Mouse (Mus musculus): Measurements from ENCODE around the gene Hacd3. TPM values are rescaled to one million over a fixed set of nuclear protein-coding genes. Genes with fewer than 3 reads are reported as not detected.
A peak's percentile ranks its signal among the peaks of the same experiment; 100 is the strongest.

Hacd3 gene
- polyA plus RNA-seq, 1 experiment from 2014 or later, result 87.2 TPM

GRCm38 (mm10) chr9:65021887-65022579 lies 540 bp upstream of the Hacd3 start:
- Histone ChIP-seq H3K27ac (replicated peaks; ENCODE audit: low read depth, low read length) (no peak overlapping the region; the same call in 1 of the 2 replicates), H3K4me3 (ENCODE audit: low read depth, low read length) (peak overlapping the region; percentile 99), H3K9me3 (ENCODE audit: control insufficient read depth, low read length) (no peaks in the 10 kb centered on the region), H3K4me1 (ENCODE audit: control insufficient read depth, insufficient read depth, low read length) (peaks cover 3% of the 10 kb centered on the region; the same call in 1 of the 2 replicates), H3K4me2 (ENCODE audit: low read depth, severe bottlenecking) (peak overlapping the region; percentile 71), H3K9ac (ENCODE audit: low read length) (peak overlapping the region; percentile 95; the same call in 1 of the 2 replicates), H3K36me3 (ENCODE audit: control insufficient read depth, insufficient read depth, low read length) (no peaks in the 10 kb centered on the region), H3K27me3 (ENCODE audit: control insufficient read depth, insufficient read depth, low read length) (no peaks in the 10 kb centered on the region)
- ATAC-seq (ENCODE audit: insufficient number of reproducible peaks, low FRiP score, low TSS enrichment, low read depth), result no peak
- peak; percentile 27 for DNase-seq (ENCODE audit: low spot score)
- WGBS, result 20% methylated on average over 9 of the region's 9 CpGs

GRCm38 (mm10) chr9:65020128-65020527 lies 1.4 kb downstream of the Hacd3 start:
- 84% methylated on average over 4 of the region's 4 CpGs for WGBS
- peak overlapping the region; percentile 71 for H3K4me2 ChIP-seq (ENCODE audit: low read depth, severe bottlenecking)
- no peaks in the 10 kb centered on the region for H3K36me3 ChIP-seq (ENCODE audit: control insufficient read depth, insufficient read depth, low read length)
- H3K9ac ChIP-seq (ENCODE audit: low read length), result no peak overlapping the region
- no peak overlapping the region for H3K27ac ChIP-seq (replicated peaks; ENCODE audit: low read depth, low read length)
- H3K9me3 ChIP-seq (ENCODE audit: control insufficient read depth, low read length), result no peaks in the 10 kb centered on the region
- H3K4me1 ChIP-seq (ENCODE audit: control insufficient read depth, insufficient read depth, low read length), result peaks cover 3% of the 10 kb centered on the region; the same call in 1 of the 2 replicates
- DNase-seq (ENCODE audit: low spot score) (no peak), ATAC-seq (ENCODE audit: insufficient number of reproducible peaks, low FRiP score, low TSS enrichment, low read depth) (no peak)
- no peak overlapping the region for H3K4me3 ChIP-seq (ENCODE audit: low read depth, low read length)
- H3K27me3 ChIP-seq (ENCODE audit: control insufficient read depth, insufficient read depth, low read length), result no peaks in the 10 kb centered on the region

- no peak overlapping the region for H3K9ac ChIP-seq (ENCODE audit: low read length)
- H3K4me2 ChIP-seq (ENCODE audit: low read depth, severe bottlenecking), result 0 out of 2 replicates have a peak overlapping the region, but pooled peaks have one; percentile 7
- H3K9me3 ChIP-seq (ENCODE audit: control insufficient read depth, low read length), result no peaks in the 10 kb centered on the region
- no peak for ATAC-seq (ENCODE audit: insufficient number of reproducible peaks, low FRiP score, low TSS enrichment, low read depth)
- no peak for DNase-seq (ENCODE audit: low spot score)
- H3K27me3 ChIP-seq (ENCODE audit: control insufficient read depth, insufficient read depth, low read length), result no peaks in the 10 kb centered on the region
- H3K4me1 ChIP-seq (ENCODE audit: control insufficient read depth, insufficient read depth, low read length), result peaks cover 3% of the 10 kb centered on the region; the same call in 1 of the 2 replicates
- no peak overlapping the region for H3K27ac ChIP-seq (replicated peaks; ENCODE audit: low read depth, low read length)
- no peak overlapping the region for H3K4me3 ChIP-seq (ENCODE audit: low read depth, low read length)
- H3K36me3 ChIP-seq (ENCODE audit: control insufficient read depth, insufficient read depth, low read length), result no peaks in the 10 kb centered on the region
- WGBS, result 60% methylated on average over 3 of the region's 3 CpGs
These were observed 2.3 kb downstream of the Hacd3 start for GRCm38 (mm10) chr9:65019146-65019545.

GRCm38 (mm10) chr9:65018588-65019121 lies 2.8 kb downstream of the Hacd3 start:
- Histone ChIP-seq H3K9ac (ENCODE audit: low read length) (no peak overlapping the region), H3K27ac (replicated peaks; ENCODE audit: low read depth, low read length) (no peak overlapping the region), H3K27me3 (ENCODE audit: control insufficient read depth, insufficient read depth, low read length) (no peaks in the 10 kb centered on the region), H3K9me3 (ENCODE audit: control insufficient read depth, low read length) (no peaks in the 10 kb centered on the region), H3K36me3 (ENCODE audit: control insufficient read depth, insufficient read depth, low read length) (no peaks in the 10 kb centered on the region), H3K4me2 (ENCODE audit: low read depth, severe bottlenecking) (0 out of 2 replicates have a peak overlapping the region, but pooled peaks have one; percentile 7), H3K4me3 (ENCODE audit: low read depth, low read length) (no peak overlapping the region), H3K4me1 (ENCODE audit: control insufficient read depth, insufficient read depth, low read length) (peaks cover 3% of the 10 kb centered on the region; the same call in 1 of the 2 replicates)
- ATAC-seq (ENCODE audit: insufficient number of reproducible peaks, low FRiP score, low TSS enrichment, low read depth) (no peak), DNase-seq (ENCODE audit: low spot score) (no peak)
- WGBS, result 78% methylated on average over 3 of the region's 3 CpGs

GRCm38 (mm10) chr9:65017896-65018295 lies 3.6 kb downstream of the Hacd3 start:
- WGBS, result 89% methylated on average over 4 of the region's 4 CpGs

GRCm38 (mm10) chr9:65016978-65017827 lies 4.3 kb downstream of the Hacd3 start:
- H3K4me2 ChIP-seq (ENCODE audit: low read depth, severe bottlenecking), result no peak overlapping the region
- DNase-seq (ENCODE audit: low spot score), result no peak
- no peaks in the 10 kb centered on the region for H3K9me3 ChIP-seq (ENCODE audit: control insufficient read depth, low read length)
- no peaks in the 10 kb centered on the region for H3K36me3 ChIP-seq (ENCODE audit: control insufficient read depth, insufficient read depth, low read length)
- H3K27ac ChIP-seq (replicated peaks; ENCODE audit: low read depth, low read length), result no peak overlapping the region
- no peak overlapping the region for H3K4me3 ChIP-seq (ENCODE audit: low read depth, low read length)
- no peak for ATAC-seq (ENCODE audit: insufficient number of reproducible peaks, low FRiP score, low TSS enrichment, low read depth)
- no peak overlapping the region for H3K9ac ChIP-seq (ENCODE audit: low read length)
- WGBS, result 88% methylated on average over 16 of the region's 16 CpGs
- peaks cover 3% of the 10 kb centered on the region; the same call in 1 of the 2 replicates for H3K4me1 ChIP-seq (ENCODE audit: control insufficient read depth, insufficient read depth, low read length)
- H3K27me3 ChIP-seq (ENCODE audit: control insufficient read depth, insufficient read depth, low read length), result no peaks in the 10 kb centered on the region

More at GRCm38 (mm10) chr9:65017896-65018295, 3.6 kb downstream of the Hacd3 start:
- peaks cover 3% of the 10 kb centered on the region; the same call in 1 of the 2 replicates for H3K4me1 ChIP-seq (ENCODE audit: control insufficient read depth, insufficient read depth, low read length)
- no peak overlapping the region for H3K4me3 ChIP-seq (ENCODE audit: low read depth, low read length)
- H3K9me3 ChIP-seq (ENCODE audit: control insufficient read depth, low read length), result no peaks in the 10 kb centered on the region
- no peak for DNase-seq (ENCODE audit: low spot score)
- H3K27ac ChIP-seq (replicated peaks; ENCODE audit: low read depth, low read length), result no peak overlapping the region
- no peaks in the 10 kb centered on the region for H3K36me3 ChIP-seq (ENCODE audit: control insufficient read depth, insufficient read depth, low read length)
- no peak for ATAC-seq (ENCODE audit: insufficient number of reproducible peaks, low FRiP score, low TSS enrichment, low read depth)
- H3K9ac ChIP-seq (ENCODE audit: low read length), result no peak overlapping the region
- no peaks in the 10 kb centered on the region for H3K27me3 ChIP-seq (ENCODE audit: control insufficient read depth, insufficient read depth, low read length)
- no peak overlapping the region for H3K4me2 ChIP-seq (ENCODE audit: low read depth, severe bottlenecking)

GRCm38 (mm10) chr9:65016241-65016977 lies 5.1 kb downstream of the Hacd3 start:
- H3K4me1 ChIP-seq (ENCODE audit: control insufficient read depth, insufficient read depth, low read length), result no peaks in the 10 kb centered on the region

More at GRCm38 (mm10) chr9:65016241-65016977, 5.1 kb downstream of the Hacd3 start:
- H3K27ac ChIP-seq (replicated peaks; ENCODE audit: low read depth, low read length), result no peak overlapping the region
- 92% methylated on average over 4 of the region's 4 CpGs for WGBS
- H3K9me3 ChIP-seq (ENCODE audit: control insufficient read depth, low read length), result no peaks in the 10 kb centered on the region
- H3K27me3 ChIP-seq (ENCODE audit: control insufficient read depth, insufficient read depth, low read length), result no peaks in the 10 kb centered on the region
- H3K9ac ChIP-seq (ENCODE audit: low read length), result no peak overlapping the region
- H3K4me3 ChIP-seq (ENCODE audit: low read depth, low read length), result no peak overlapping the region
- DNase-seq (ENCODE audit: low spot score) (no peak), ATAC-seq (ENCODE audit: insufficient number of reproducible peaks, low FRiP score, low TSS enrichment, low read depth) (no peak)
- no peak overlapping the region for H3K4me2 ChIP-seq (ENCODE audit: low read depth, severe bottlenecking)
- no peaks in the 10 kb centered on the region for H3K36me3 ChIP-seq (ENCODE audit: control insufficient read depth, insufficient read depth, low read length)
